Mouse (Mus musculus) kidney, postnatal 0 days (tissue): ENCODE measurements around the gene Gm29289. TPM values are rescaled to one million over a fixed set of nuclear protein-coding genes. Genes with fewer than 3 reads are reported as not detected.
"Not testable (repeated sequence)": the region's sequence is repeated elsewhere in the genome, so short reads cannot be mapped to it uniquely, and the experiment has no call there.

Experiments used
- ATAC-seq: fragments of 200-750 bp; cut with Nextera tagmentation; replicated peaks from 2 replicates; pipeline ENCODE4 v1.8.0; 2017; ENCODE audit warnings: low read depth, moderate number of reproducible peaks, moderate TSS enrichment, moderate library complexity; ENCODE audit not compliant: low FRiP score
- DNase-seq: peaks from one replicate; pipeline ENCODE4 v3.0.0-alpha.2; 2016; ENCODE audit warnings: low spot score
- H3K27ac ChIP-seq: fragments of 300-500 bp; sonication (generic); 2 replicates; pipeline ENCODE4 v1.5.1; 2014; ENCODE audit warnings: mild to moderate bottlenecking
- H3K27me3 ChIP-seq: fragments of 300-500 bp; sonication (generic); 2 replicates; pipeline ENCODE4 v1.6.1; 2014; ENCODE audit warnings: low read length, mixed read lengths; ENCODE audit not compliant: insufficient read depth
- H3K36me3 ChIP-seq: fragments of 300-500 bp; sonication (generic); 2 replicates; pipeline ENCODE4 v1.6.1; 2014; ENCODE audit warnings: low read length, mixed read lengths; ENCODE audit not compliant: insufficient read depth
- H3K4me1 ChIP-seq: fragments of 300-500 bp; sonication (generic); replicated peaks from 2 replicates; pipeline ENCODE4 v1.6.1; 2014; ENCODE audit warnings: antibody characterized with exemption, low read length, mixed read lengths; ENCODE audit not compliant: insufficient read depth
- H3K4me2 ChIP-seq: fragments of 300-500 bp; sonication (generic); 2 replicates; pipeline ENCODE4 v1.6.1; 2014; ENCODE audit warnings: mild to moderate bottlenecking, low read length, moderate library complexity, mixed read lengths
- H3K4me3 ChIP-seq: fragments of 300-500 bp; sonication (generic); replicated peaks from 2 replicates; pipeline ENCODE4 v1.5.1; 2014; ENCODE audit warnings: low read depth, low read length
- H3K9ac ChIP-seq: fragments of 300-500 bp; sonication (generic); 2 replicates; pipeline ENCODE4 v1.6.1; 2014; ENCODE audit warnings: low read depth, low read length
- H3K9me3 ChIP-seq: fragments of 300-500 bp; sonication (generic); replicated peaks from 2 replicates; pipeline ENCODE4 v1.6.1; 2016; ENCODE audit warnings: low read length, inconsistent platforms, mixed read lengths
- WGBS: fragments of 180-500 bp; shearing (Covaris S2); extraction: QIAGEN DNeasy Blood & Tissue Kit; methylation state at CpG from one replicate; pipeline ENCODE4 v1.1.7; 2014; 5-methylcytosine and 5-hydroxymethylcytosine counted together
- polyA plus RNA-seq: library from polyadenylated mRNA; unstranded; fragments of >200 nt; fragmentation: Nextera tagmentation; extraction: Ambion mirVana; gene quantifications from 2 replicates; pipeline ENCODE4 v1.2.1, GENCODE M21; 2015

Gene Gm29289
- polyA plus RNA-seq = not detected in 2 replicates

GRCm38 (mm10) chrY:2932282-2932681, at the start of gene Gm29289:
Gene Gm29289 (plus strand): TSS chrY:2932582.
- H3K4me1 ChIP-seq, ATAC-seq: not testable (repeated sequence)
- WGBS = no CpG with 5 or more reads among the region's 9 CpGs

GRCm38 (mm10) chrY:2900689-2901088, 31.7 kb upstream of the Gm29289 start, which contains the start of gene Gm10352:
Gene Gm10352 (plus strand): TSS chrY:2900989.
- WGBS = no CpG with 5 or more reads among the region's 9 CpGs
- ATAC-seq, H3K4me3 ChIP-seq, H3K36me3 ChIP-seq, H3K9me3 ChIP-seq, H3K27me3 ChIP-seq, DNase-seq, H3K27ac ChIP-seq, H3K9ac ChIP-seq, H3K4me1 ChIP-seq, H3K4me2 ChIP-seq: not testable (repeated sequence)

More at GRCm38 (mm10) chrY:2932282-2932681, at the start of gene Gm29289:
- not testable (repeated sequence) for DNase-seq, H3K27me3 ChIP-seq, H3K4me3 ChIP-seq, H3K9ac ChIP-seq, H3K4me2 ChIP-seq, H3K27ac ChIP-seq, H3K9me3 ChIP-seq, H3K36me3 ChIP-seq

Other genes starting within 250 kb of the Gm29289 start
- not detected in 2 replicates for gene H2al2b, start 211.9 kb upstream of the Gm29289 start, polyA plus RNA-seq
- not detected in 2 replicates for gene Gm4064, start 136.4 kb upstream of the Gm29289 start, polyA plus RNA-seq
- gene Rbmy, start 101.9 kb upstream of the Gm29289 start, polyA plus RNA-seq = not detected in 2 replicates
- 0.34 TPM in 1 of 2 replicates, not detected in the other for gene Gm10256, start 101.9 kb upstream of the Gm29289 start, polyA plus RNA-seq
- gene Gm10352, start 31.6 kb upstream of the Gm29289 start, polyA plus RNA-seq = not detected in 2 replicates